In the genomic region with DNA sequence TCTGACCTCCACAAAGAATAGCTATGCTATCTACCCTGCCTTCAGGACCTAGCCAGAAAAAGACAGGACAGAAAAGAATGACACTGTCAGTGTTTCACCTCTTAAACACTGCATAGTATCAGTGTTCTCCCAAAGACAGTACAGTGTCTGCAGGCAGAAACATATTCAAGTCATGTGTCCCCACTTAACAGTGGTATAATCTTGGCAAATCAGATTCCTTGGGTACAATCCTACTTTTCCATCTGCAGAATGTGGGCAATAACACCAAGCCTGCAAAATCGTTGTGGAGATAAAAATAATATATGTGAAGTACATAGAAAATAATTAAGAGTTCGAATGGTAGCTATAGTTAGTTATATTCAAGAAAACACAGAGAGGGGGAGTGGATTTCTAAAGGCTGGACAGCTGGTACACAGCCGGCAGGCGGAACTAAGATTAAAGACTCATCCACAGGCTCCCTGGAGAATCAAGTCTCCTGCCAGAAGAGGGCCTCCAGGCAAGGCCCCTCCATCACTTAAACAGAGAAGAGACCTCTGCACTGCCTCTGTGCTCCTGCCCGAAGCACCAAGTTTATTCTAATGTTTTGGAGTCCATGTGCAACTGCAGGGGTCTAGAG, we compare ENCODE assay signal across 9 mouse cellular contexts. TPM values are rescaled to one million over a fixed set of nuclear protein-coding genes. Genes with fewer than 3 reads are reported as not detected.
DNase-seq lines count a peak whose midpoint lies in the region; ATAC-seq and TF ChIP-seq lines count a peak whose summit lies in the region.
"Had no signal": no experiment of that assay in that cellular context is flagged by ENCODE, and none has a peak within 500 bp of the region (broad histone marks: within the 10 kb centered on the region; RNA-seq: fewer than 3 reads in every experiment).

No protein-coding gene starts in this region.

- WGBS in midbrain, postnatal 0 days, result 60% methylated on average over 5 of the region's 5 CpGs
- WGBS in midbrain, embryonic 11.5 days, result 73% methylated on average over 5 of the region's 5 CpGs

- H3K27me3 ChIP-seq in midbrain, postnatal 0 days (ENCODE audit: insufficient read depth, low read length), result no peaks in the 10 kb centered on the region
- no peaks in the 10 kb centered on the region for H3K27me3 ChIP-seq in midbrain, embryonic 11.5 days (ENCODE audit: control insufficient read depth, insufficient read depth, low read length)
- H3K27me3 ChIP-seq in testis, adult 2 months (ENCODE audit: control insufficient read depth, insufficient read depth, low read length), result no peaks in the 10 kb centered on the region
- H3K27me3 ChIP-seq: limb, embryonic 15.5 days had no signal

- intact Hi-C loops in left cerebral cortex, postnatal 14 days (cut with DNase I), result no loop called here

- H3K4me1 ChIP-seq in midbrain, postnatal 0 days (ENCODE audit: insufficient read depth, low read length), result 0 out of 2 replicates have a peak, but pooled peaks cover 3% of the 10 kb centered on the region
- H3K4me1 ChIP-seq in midbrain, embryonic 11.5 days (ENCODE audit: control insufficient read depth, insufficient read depth, low read length), result no peaks in the 10 kb centered on the region
- no peaks in the 10 kb centered on the region for H3K4me1 ChIP-seq in testis, adult 2 months (ENCODE audit: control insufficient read depth, insufficient read depth, low read length)
- H3K4me1 ChIP-seq: limb, embryonic 15.5 days had no signal

- no peak overlapping the region for H3K4me2 ChIP-seq in midbrain, postnatal 0 days (ENCODE audit: low read depth, low read length, poor library complexity, severe bottlenecking)
- no peak overlapping the region for H3K4me2 ChIP-seq in midbrain, embryonic 11.5 days
- H3K4me2 ChIP-seq: limb, embryonic 15.5 days had no signal

- no peak for TF ChIP-seq CTCF in midbrain, postnatal 0 days (IDR thresholded peaks at IDR 0.05)
- no peak for TF ChIP-seq CTCF in testis, adult 2 months (IDR thresholded peaks at IDR 0.05; ENCODE audit: control insufficient read depth, insufficient read depth, insufficient replicate concordance, low read depth, low read length)

- no peak for ATAC-seq in midbrain, postnatal 0 days (ENCODE audit: low FRiP score)
- ATAC-seq in midbrain, embryonic 11.5 days (ENCODE audit: low FRiP score), result no peak

- H3K4me3 ChIP-seq in midbrain, postnatal 0 days (ENCODE audit: low read depth, low read length), result no peak overlapping the region
- H3K4me3 ChIP-seq in midbrain, embryonic 11.5 days (ENCODE audit: low read depth, low read length), result no peak overlapping the region
- H3K4me3 ChIP-seq in testis, adult 2 months (ENCODE audit: control insufficient read depth, low read depth, low read length), result no peak overlapping the region
- H3K4me3 ChIP-seq: erythroblast, embryonic 14.5 days; limb, embryonic 15.5 days had no signal

- TF ChIP-seq POLR2A in testis, adult 2 months (IDR thresholded peaks at IDR 0.05; ENCODE audit: control insufficient read depth, low read depth, low read length), result no peak

- H3K9me3 ChIP-seq in midbrain, postnatal 0 days (ENCODE audit: low read length), result no peaks in the 10 kb centered on the region
- no peaks in the 10 kb centered on the region for H3K9me3 ChIP-seq in midbrain, embryonic 11.5 days (ENCODE audit: control insufficient read depth, low read length)
- H3K9me3 ChIP-seq: limb, embryonic 15.5 days had no signal

- H3K27ac ChIP-seq in midbrain, postnatal 0 days (ENCODE audit: low read depth, low read length), result no peak overlapping the region
- no peak overlapping the region for H3K27ac ChIP-seq in midbrain, embryonic 11.5 days (ENCODE audit: low read depth, low read length)
- H3K27ac ChIP-seq in testis, adult 2 months (ENCODE audit: control insufficient read depth, insufficient read depth, low read depth, low read length), result peak overlapping the region; percentile 65
- H3K27ac ChIP-seq: limb, embryonic 15.5 days had no signal

- H3K9ac ChIP-seq in midbrain, postnatal 0 days (replicated peaks; ENCODE audit: low read length, poor library complexity, severe bottlenecking), result no peak overlapping the region
- H3K9ac ChIP-seq in midbrain, embryonic 11.5 days (ENCODE audit: low read length), result no peak overlapping the region
- H3K9ac ChIP-seq: limb, embryonic 15.5 days had no signal

- H3K36me3 ChIP-seq in midbrain, postnatal 0 days (ENCODE audit: insufficient read depth, low read length), result no peaks in the 10 kb centered on the region
- H3K36me3 ChIP-seq in midbrain, embryonic 11.5 days (ENCODE audit: control insufficient read depth, insufficient read depth, low read length), result no peaks in the 10 kb centered on the region
- H3K36me3 ChIP-seq in testis, adult 2 months (ENCODE audit: control insufficient read depth, insufficient read depth, low read length), result no peaks in the 10 kb centered on the region
- H3K36me3 ChIP-seq: limb, embryonic 15.5 days had no signal

- peak; percentile 24 for DNase-seq in midbrain, postnatal 0 days (ENCODE audit: low spot score)
- DNase-seq in midbrain, embryonic 11.5 days (ENCODE audit: low spot score, missing footprints), result no peak
- peak; percentile 24 to 41 for DNase-seq in frontal cortex, postnatal 25 days (ENCODE audit: low spot score in 2 of 2)
- peak; percentile 58 to 84 for DNase-seq in left cerebral cortex, postnatal 14 days (ENCODE audit: low spot score in 2 of 2)
- no peak for DNase-seq in kidney, postnatal 36 days
- no peak for DNase-seq in kidney, adult 8-10 months

RNA-seq across cellular contexts. Expression of a gene that starts 53.4 kb away (rescaled TPM):
- 18.5 and 23.9 TPM in 2 replicates for total RNA-seq in midbrain, postnatal 0 days (2014; rRNA removed)
- polyA plus RNA-seq in midbrain, postnatal 0 days (2015; fragmentation: Nextera tagmentation; extraction: Ambion mirVana), result 17.6 and 20.3 TPM in 2 replicates
- 51.3 and 54.5 TPM in 2 replicates for polyA plus RNA-seq in midbrain, embryonic 11.5 days (2014; fragmentation: Nextera tagmentation; extraction: Ambion mirVana)
- total RNA-seq in left cerebral cortex, postnatal 14 days (2021), result 10 to 100 TPM; 49.2 to 55.2 TPM
- 7.7 and 7.9 TPM in 2 replicates for polyA plus RNA-seq in testis, adult 2 months (2012; rRNA removed)

Comparison
In these comparisons a context has a peak if more than half of its experiments do, and no peak if none do; other contexts are left out.
1. DNase-seq: peak in midbrain, postnatal 0 days (single experiment), frontal cortex, postnatal 25 days (2 of 2) and left cerebral cortex, postnatal 14 days (2 of 2); none in midbrain, embryonic 11.5 days (single experiment), kidney, postnatal 36 days (0 of 2) and kidney, adult 8-10 months (0 of 2).